Mouse (Mus musculus) forebrain, postnatal 0 days (tissue): Measurements from ENCODE around the gene Plxna3. TPM values are rescaled to one million over a fixed set of nuclear protein-coding genes. Genes with fewer than 3 reads are reported as not detected.

Experiments used
- ATAC-seq: fragments of 200-750 bp; cut with Nextera tagmentation; 2 replicates; pipeline ENCODE4 v1.8.0; 2017; ENCODE audit warnings: mild to moderate bottlenecking, moderate library complexity
- DNase-seq: peaks from one replicate; pipeline ENCODE4 v3.0.0-alpha.2; 2015
- H3K27ac ChIP-seq: fragments of 300-500 bp; sonication (generic); 2 replicates; pipeline ENCODE4 v1.5.1; 2014; ENCODE audit warnings: low read depth, mild to moderate bottlenecking, antibody characterized with exemption, low read length, moderate library complexity, mixed read lengths
- H3K27me3 ChIP-seq: fragments of 300-500 bp; sonication (generic); 2 replicates; pipeline ENCODE4 v1.6.1; 2014; ENCODE audit warnings: mild to moderate bottlenecking, low read length, mixed read lengths; ENCODE audit not compliant: insufficient read depth
- H3K36me3 ChIP-seq: fragments of 300-500 bp; sonication (generic); 2 replicates; pipeline ENCODE4 v1.6.1; 2014; ENCODE audit warnings: mild to moderate bottlenecking, moderate library complexity; ENCODE audit not compliant: insufficient read depth
- H3K4me1 ChIP-seq: fragments of 300-500 bp; sonication (generic); 2 replicates; pipeline ENCODE4 v1.6.1; 2014; ENCODE audit warnings: antibody characterized with exemption; ENCODE audit not compliant: insufficient read depth
- H3K4me2 ChIP-seq: fragments of 300-500 bp; sonication (generic); 2 replicates; pipeline ENCODE4 v1.6.1; 2014; ENCODE audit warnings: low read depth, mild to moderate bottlenecking, moderate library complexity
- H3K4me3 ChIP-seq: fragments of 300-500 bp; sonication (generic); 2 replicates; pipeline ENCODE4 v1.5.1; 2014; ENCODE audit warnings: low read depth, low read length, mixed read lengths
- H3K9ac ChIP-seq: fragments of 300-500 bp; sonication (generic); 2 replicates; pipeline ENCODE4 v1.6.1; 2014; ENCODE audit warnings: mild to moderate bottlenecking
- H3K9me3 ChIP-seq: fragments of 300-500 bp; sonication (generic); 2 replicates; pipeline ENCODE4 v1.6.1; 2016; ENCODE audit warnings: low read length
- CTCF ChIP-seq: sonication (generic); IDR thresholded peaks from 2 replicates; pipeline ENCODE4 v1.5.1; 2016; ENCODE audit warnings: antibody characterized with exemption, control low read depth, low read depth
- WGBS: fragments of 180-500 bp; shearing (Covaris S2); extraction: QIAGEN DNeasy Blood & Tissue Kit; methylation state at CpG from one replicate; pipeline ENCODE4 v1.1.7; 2014; 5-methylcytosine and 5-hydroxymethylcytosine counted together
- microRNA-seq, 2 experiments: library from miRNA; unstranded; fragments of <30 nt; microRNA quantifications; one replicate each; pipeline ENCODE4; 2016
- polyA plus RNA-seq: library from polyadenylated mRNA; unstranded; fragments of >200 nt; fragmentation: Nextera tagmentation; extraction: Ambion mirVana; gene quantifications from 2 replicates; pipeline ENCODE4 v1.2.1, GENCODE M21; 2015
- total RNA-seq: library from RNA; depleted of rRNA; stranded (reverse); fragments of >200 nt; gene quantifications from 2 replicates; pipeline ENCODE4 v1.2.3, GENCODE M21; 2014; rRNA removed

The Plxna3 gene
- total and polyA plus RNA-seq, 2 experiments from 2014 or later = 22.9 to 143 TPM

- Histone ChIP-seq H3K4me3 (peak overlapping the region; percentile 48), H3K4me2 (peak overlapping the region; percentile 58), H3K9ac (peak overlapping the region; percentile 70), H3K27me3 (no peaks in the 10 kb centered on the region), H3K4me1 (no peaks in the 10 kb centered on the region), H3K9me3 (no peaks in the 10 kb centered on the region), H3K36me3 (no peaks in the 10 kb centered on the region), H3K27ac (peak overlapping the region; percentile 82)
- ATAC-seq (peak; percentile 81), DNase-seq (peak; percentile 69)
- TF ChIP-seq CTCF = peak; percentile 52
- 28% methylated on average over 43 of the region's 49 CpGs for WGBS
Measured at GRCm38 (mm10) chrX:74368209-74368909, 39.5 kb downstream of the Plxna3 start.

- Histone ChIP-seq H3K27me3 (no peaks in the 10 kb centered on the region), H3K9me3 (no peaks in the 10 kb centered on the region), H3K9ac (peak within 1 kb of the TSS; percentile 46), H3K4me3 (peak within 1 kb of the TSS; percentile 40), H3K4me2 (peak within 1 kb of the TSS; percentile 53), H3K36me3 (no peaks in the 10 kb centered on the region), H3K27ac (no peak within 1 kb of the TSS), H3K4me1 (no peaks in the 10 kb centered on the region)
- DNase-seq (peak; percentile 90), ATAC-seq (peak; percentile 96)
- 34% methylated on average over 32 of the region's 32 CpGs for WGBS
- TF ChIP-seq CTCF = no peak
Measured at GRCm38 (mm10) chrX:74372888-74373549, 44.2 kb downstream of the Plxna3 start, which contains the start of the genes Ubl4a and Slc10a3. Gene Ubl4a, minus strand, starts transcription at chrX:74373218. Gene Slc10a3, minus strand, starts transcription at chrX:74373349.

GRCm38 (mm10) chrX:74384451-74384850 lies 55.6 kb downstream of the Plxna3 start:
- Histone ChIP-seq H3K4me1 (no peaks in the 10 kb centered on the region), H3K9me3 (no peaks in the 10 kb centered on the region), H3K4me3 (no peak overlapping the region), H3K27me3 (no peaks in the 10 kb centered on the region), H3K27ac (no peak overlapping the region), H3K36me3 (no peaks in the 10 kb centered on the region), H3K9ac (no peak overlapping the region), H3K4me2 (no peak overlapping the region)
- DNase-seq = no peak
- no peak for ATAC-seq
- WGBS = 82% methylated on average over 2 of the region's 2 CpGs
- TF ChIP-seq CTCF = no peak

- ATAC-seq (no peak), DNase-seq (no peak)
- no peak for TF ChIP-seq CTCF
- Histone ChIP-seq H3K4me1 (0 out of 2 replicates have a peak, but pooled peaks cover 4% of the 10 kb centered on the region), H3K27ac (no peak overlapping the region), H3K36me3 (no peaks in the 10 kb centered on the region), H3K4me2 (no peak overlapping the region), H3K9ac (no peak overlapping the region), H3K9me3 (no peaks in the 10 kb centered on the region), H3K27me3 (no peaks in the 10 kb centered on the region), H3K4me3 (no peak overlapping the region)
Measured at GRCm38 (mm10) chrX:74388153-74388552, 59.3 kb downstream of the Plxna3 start.

GRCm38 (mm10) chrX:74392535-74393443 lies 63.9 kb downstream of the Plxna3 start, which contains the start of the genes Fam3a and Ikbkg:
Gene Fam3a, minus strand, starts transcription at chrX:74393272.
Gene Ikbkg, plus strand, starts transcription at chrX:74393290.
- peak; percentile 67 for TF ChIP-seq CTCF
- Histone ChIP-seq H3K27me3 (no peaks in the 10 kb centered on the region), H3K9ac (peak within 1 kb of the TSS; percentile 75), H3K36me3 (no peaks in the 10 kb centered on the region), H3K27ac (peak within 1 kb of the TSS; percentile 90), H3K4me2 (peak within 1 kb of the TSS; percentile 57), H3K4me3 (peak within 1 kb of the TSS; percentile 48), H3K4me1 (0 out of 2 replicates have a peak, but pooled peaks cover 4% of the 10 kb centered on the region), H3K9me3 (no peaks in the 10 kb centered on the region)
- WGBS = 27% methylated on average over 30 of the region's 30 CpGs
- ATAC-seq = peak; percentile 100
- peak; percentile 84 for DNase-seq

Small RNA genes lying within 50 kb of the gene (microRNA-seq; reads per million reads assigned to microRNA genes)
- 0.73 to 1.2 reads per million in 2 experiments for gene Mir7092

Other genes with a start within 250 kb of the Plxna3 start
- gene Opn1mw, start 201.6 kb upstream of the Plxna3 start, total RNA-seq = not detected in 2 replicates
- gene Opn1mw, start 201.6 kb upstream of the Plxna3 start, polyA plus RNA-seq = not detected in 2 replicates
- 56.7 and 80.9 TPM in 2 replicates for gene Mecp2, start 193.7 kb upstream of the Plxna3 start, total RNA-seq
- gene Mecp2, start 193.7 kb upstream of the Plxna3 start, polyA plus RNA-seq = 11.4 and 12.4 TPM in 2 replicates
- gene Tex28, start 161.2 kb upstream of the Plxna3 start, total RNA-seq = not detected in 2 replicates
- not detected in 2 replicates for gene Tex28, start 161.2 kb upstream of the Plxna3 start, polyA plus RNA-seq
- not detected in 2 replicates for gene Tktl1, start 151.8 kb upstream of the Plxna3 start, total RNA-seq
- gene Tktl1, start 151.8 kb upstream of the Plxna3 start, polyA plus RNA-seq = 0.06 TPM in 1 of 2 replicates, not detected in the other
- gene Flna, start 79.2 kb upstream of the Plxna3 start, total RNA-seq = 327 and 336 TPM in 2 replicates
- gene Flna, start 79.2 kb upstream of the Plxna3 start, polyA plus RNA-seq = 35.5 and 45.1 TPM in 2 replicates
- 51.6 and 73.2 TPM in 2 replicates for gene Emd, start 74.4 kb upstream of the Plxna3 start, total RNA-seq
- 16.9 and 21.0 TPM in 2 replicates for gene Emd, start 74.4 kb upstream of the Plxna3 start, polyA plus RNA-seq
- gene Rpl10, start 58.3 kb upstream of the Plxna3 start, total RNA-seq = 2,018 and 2,171 TPM in 2 replicates
- 467 and 512 TPM in 2 replicates for gene Rpl10, start 58.3 kb upstream of the Plxna3 start, polyA plus RNA-seq
- gene Taz, start 47.2 kb upstream of the Plxna3 start, total RNA-seq = 54.5 and 80.6 TPM in 2 replicates
- 45.7 and 58.1 TPM in 2 replicates for gene Taz, start 47.2 kb upstream of the Plxna3 start, polyA plus RNA-seq
- 1.3 and 2.2 TPM in 2 replicates for gene Dnase1l1, start 46.7 kb upstream of the Plxna3 start, total RNA-seq
- gene Dnase1l1, start 46.7 kb upstream of the Plxna3 start, polyA plus RNA-seq = 3.1 and 3.4 TPM in 2 replicates
- gene Atp6ap1, start 32.0 kb upstream of the Plxna3 start, total RNA-seq = 215 and 250 TPM in 2 replicates
- gene Atp6ap1, start 32.0 kb upstream of the Plxna3 start, polyA plus RNA-seq = 260 and 318 TPM in 2 replicates
- gene Gdi1, start 24.1 kb upstream of the Plxna3 start, total RNA-seq = 457 and 498 TPM in 2 replicates
- 761 and 979 TPM in 2 replicates for gene Gdi1, start 24.1 kb upstream of the Plxna3 start, polyA plus RNA-seq
- 16.2 and 16.8 TPM in 2 replicates for gene Fam50a, start 16.0 kb upstream of the Plxna3 start, total RNA-seq
- gene Fam50a, start 16.0 kb upstream of the Plxna3 start, polyA plus RNA-seq = 49.6 and 64.3 TPM in 2 replicates
- gene Lage3, start 24.6 kb downstream of the Plxna3 start, total RNA-seq = 62.5 and 67.3 TPM in 2 replicates
- 68.7 and 80.4 TPM in 2 replicates for gene Lage3, start 24.6 kb downstream of the Plxna3 start, polyA plus RNA-seq
- 39.5 and 47.0 TPM in 2 replicates for gene Ubl4a, start 44.2 kb downstream of the Plxna3 start, total RNA-seq
- 73.9 and 77.4 TPM in 2 replicates for gene Ubl4a, start 44.2 kb downstream of the Plxna3 start, polyA plus RNA-seq
- 6.5 and 6.6 TPM in 2 replicates for gene Slc10a3, start 44.3 kb downstream of the Plxna3 start, total RNA-seq
- gene Slc10a3, start 44.3 kb downstream of the Plxna3 start, polyA plus RNA-seq = 4.6 and 4.8 TPM in 2 replicates
- gene Fam3a, start 64.2 kb downstream of the Plxna3 start, total RNA-seq = 24.5 and 33.6 TPM in 2 replicates
- gene Fam3a, start 64.2 kb downstream of the Plxna3 start, polyA plus RNA-seq = 28.9 and 31.6 TPM in 2 replicates
- gene Ikbkg, start 64.2 kb downstream of the Plxna3 start, total RNA-seq = 30.6 and 41.4 TPM in 2 replicates
- gene Ikbkg, start 64.2 kb downstream of the Plxna3 start, polyA plus RNA-seq = 11.0 and 13.7 TPM in 2 replicates
- 47.6 and 50.5 TPM in 2 replicates for gene G6pdx, start 100.1 kb downstream of the Plxna3 start, total RNA-seq
- 45.1 and 48.8 TPM in 2 replicates for gene G6pdx, start 100.1 kb downstream of the Plxna3 start, polyA plus RNA-seq
- 0.38 TPM in 1 of 2 replicates, not detected in the other for gene Gm6880, start 152.3 kb downstream of the Plxna3 start, total RNA-seq
- not detected in 2 replicates for gene Gm6880, start 152.3 kb downstream of the Plxna3 start, polyA plus RNA-seq
- not detected in 2 replicates for gene Olfr1326-ps1, start 245.8 kb downstream of the Plxna3 start, total RNA-seq
- gene Olfr1326-ps1, start 245.8 kb downstream of the Plxna3 start, polyA plus RNA-seq = not detected in 2 replicates